ENCODE assay signal across 8 mouse cellular contexts in genomic region chr3:37418961-37419457, GRCm38 (mm10). TPM values are rescaled to one million over a fixed set of nuclear protein-coding genes. Genes with fewer than 3 reads are reported as not detected.
DNase-seq lines count a peak whose midpoint lies in the region; ATAC-seq lines count a peak whose summit lies in the region.

No protein-coding gene starts in this region.

- ATAC-seq in CD4-positive, CD25-positive, alpha-beta regulatory T cell, adult 4 months = peak; percentile 56
- no peak for ATAC-seq in hindbrain, embryonic 11.5 days (ENCODE audit: low FRiP score)
- no peak; the same call in 1 of the 2 replicates for ATAC-seq in limb, embryonic 13.5 days (ENCODE audit: low FRiP score, low read depth)
- no peak; the same call in 1 of the 2 replicates for ATAC-seq in midbrain, embryonic 16.5 days

- no peaks in the 10 kb centered on the region for H3K36me3 ChIP-seq in heart, embryonic 10.5 days
- no peaks in the 10 kb centered on the region for H3K36me3 ChIP-seq in hindbrain, embryonic 11.5 days (ENCODE audit: control insufficient read depth, insufficient read depth, low read length)
- no peaks in the 10 kb centered on the region for H3K36me3 ChIP-seq in limb, embryonic 13.5 days
- no peaks in the 10 kb centered on the region for H3K36me3 ChIP-seq in midbrain, embryonic 16.5 days (ENCODE audit: control insufficient read depth, insufficient read depth, low read length)

- peaks cover 16% of the 10 kb centered on the region for H3K4me1 ChIP-seq in heart, embryonic 10.5 days
- peaks cover 2% of the 10 kb centered on the region; the same call in 1 of the 2 replicates for H3K4me1 ChIP-seq in brown adipose tissue, adult 24 weeks (ENCODE audit: control insufficient read depth, insufficient read depth, insufficient read length, low read length)
- H3K4me1 ChIP-seq in hindbrain, embryonic 11.5 days (replicated peaks; ENCODE audit: control insufficient read depth, insufficient read depth, low read length) = 0 out of 2 replicates have a peak, but pooled peaks cover 4% of the 10 kb centered on the region
- peaks cover 17% of the 10 kb centered on the region for H3K4me1 ChIP-seq in limb, embryonic 13.5 days
- peaks cover 24% of the 10 kb centered on the region for H3K4me1 ChIP-seq in midbrain, embryonic 16.5 days (ENCODE audit: control insufficient read depth, insufficient read depth, low read length)

- H3K9ac ChIP-seq in hindbrain, embryonic 11.5 days (ENCODE audit: low read depth, low read length) = peak overlapping the region; percentile 77
- H3K9ac ChIP-seq in limb, embryonic 13.5 days = peak overlapping the region; percentile 85
- peak overlapping the region; percentile 82 for H3K9ac ChIP-seq in midbrain, embryonic 16.5 days (ENCODE audit: low read depth, low read length)

- H3K27me3 ChIP-seq in heart, embryonic 10.5 days (ENCODE audit: insufficient read depth, poor library complexity, severe bottlenecking) = no peaks in the 10 kb centered on the region
- H3K27me3 ChIP-seq in hindbrain, embryonic 11.5 days (ENCODE audit: control insufficient read depth, insufficient read depth, low read length) = no peaks in the 10 kb centered on the region
- H3K27me3 ChIP-seq in limb, embryonic 13.5 days = no peaks in the 10 kb centered on the region
- H3K27me3 ChIP-seq in midbrain, embryonic 16.5 days (ENCODE audit: control insufficient read depth, insufficient read depth, low read depth, low read length) = no peaks in the 10 kb centered on the region

- DNase-seq in heart, embryonic 10.5 days (ENCODE audit: low spot score) = no peak
- no peak for DNase-seq in heart, postnatal 10 days
- DNase-seq in hindbrain, embryonic 11.5 days (ENCODE audit: low spot score) = no peak
- no peak for DNase-seq in cerebellum, adult 9-10 months

- intact Hi-C loops in heart, postnatal 10 days (cut with DNase I) = no loop called here

- peak overlapping the region; percentile 81 for H3K4me2 ChIP-seq in hindbrain, embryonic 11.5 days (replicated peaks; ENCODE audit: low read depth, low read length)
- H3K4me2 ChIP-seq in limb, embryonic 13.5 days (replicated peaks) = peak overlapping the region; percentile 82
- H3K4me2 ChIP-seq in midbrain, embryonic 16.5 days (ENCODE audit: low read length) = peak overlapping the region; percentile 84

- H3K9me3 ChIP-seq in heart, embryonic 10.5 days = no peaks in the 10 kb centered on the region
- no peaks in the 10 kb centered on the region for H3K9me3 ChIP-seq in hindbrain, embryonic 11.5 days (ENCODE audit: control insufficient read depth, low read length)
- no peaks in the 10 kb centered on the region for H3K9me3 ChIP-seq in limb, embryonic 13.5 days
- H3K9me3 ChIP-seq in midbrain, embryonic 16.5 days (replicated peaks; ENCODE audit: control insufficient read depth, low read length, poor library complexity, severe bottlenecking) = no peaks in the 10 kb centered on the region

- H3K4me3 ChIP-seq in heart, embryonic 10.5 days = peak overlapping the region; percentile 90
- peak overlapping the region; percentile 74 for H3K4me3 ChIP-seq in brown adipose tissue, adult 24 weeks (ENCODE audit: insufficient read depth, low read depth, low read length)
- H3K4me3 ChIP-seq in hindbrain, embryonic 11.5 days (ENCODE audit: low read depth, low read length) = peak overlapping the region; percentile 74
- peak overlapping the region; percentile 77 for H3K4me3 ChIP-seq in limb, embryonic 13.5 days
- peak overlapping the region; percentile 95 for H3K4me3 ChIP-seq in midbrain, embryonic 16.5 days (ENCODE audit: low read depth, low read length)

- peak overlapping the region; percentile 92 for H3K27ac ChIP-seq in heart, embryonic 10.5 days
- H3K27ac ChIP-seq in brown adipose tissue, adult 24 weeks (replicated peaks; ENCODE audit: low read depth, low read length) = peak overlapping the region; percentile 77
- H3K27ac ChIP-seq in hindbrain, embryonic 11.5 days (ENCODE audit: low read depth, low read length) = peak overlapping the region; percentile 70
- H3K27ac ChIP-seq in limb, embryonic 13.5 days = peak overlapping the region; percentile 85
- peak overlapping the region; percentile 93 for H3K27ac ChIP-seq in midbrain, embryonic 16.5 days (ENCODE audit: low read length)

- under 1% methylated on average over 30 of the region's 30 CpGs for WGBS in heart, embryonic 10.5 days
- under 1% methylated on average over 30 of the region's 30 CpGs for WGBS in hindbrain, embryonic 11.5 days
- WGBS in limb, embryonic 13.5 days = under 1% methylated on average over 30 of the region's 30 CpGs
- under 1% methylated on average over 30 of the region's 30 CpGs for WGBS in midbrain, embryonic 16.5 days

RNA-seq across cellular contexts. Expression of gene Spata5, which starts 0.7 kb away (rescaled TPM):
- polyA plus RNA-seq in heart, embryonic 10.5 days (2016; fragmentation: Nextera tagmentation; extraction: Ambion mirVana) = 35.2 and 36.2 TPM in 2 replicates
- 10 to 100 TPM; 21.1 to 23.3 TPM for total RNA-seq in heart, postnatal 10 days (2021)
- polyA plus RNA-seq in CD4-positive, CD25-positive, alpha-beta regulatory T cell, adult 4 months (2017; shearing (Covaris generic)) = 10 to 100 TPM; 21.9 to 41.4 TPM
- 6.0 and 6.9 TPM in 2 replicates for polyA plus RNA-seq in brown adipose tissue, adult 24 weeks (2012; ENCODE audit: insufficient read depth, insufficient read length, missing spikeins)
- polyA plus RNA-seq in hindbrain, embryonic 11.5 days (2014; fragmentation: Nextera tagmentation; extraction: Ambion mirVana) = 41.9 and 44.1 TPM in 2 replicates
- polyA plus RNA-seq in limb, embryonic 13.5 days (2015; fragmentation: Nextera tagmentation; extraction: Ambion mirVana) = 40.3 and 44.6 TPM in 2 replicates
- 30.3 and 33.9 TPM in 2 replicates for polyA plus RNA-seq in midbrain, embryonic 16.5 days (2015; fragmentation: Nextera tagmentation; extraction: Ambion mirVana)

RNA-seq across cellular contexts. Expression of gene Nudt6, which starts 1.0 kb away (rescaled TPM):
- 7.8 and 10.7 TPM in 2 replicates for polyA plus RNA-seq in heart, embryonic 10.5 days (2016; fragmentation: Nextera tagmentation; extraction: Ambion mirVana)
- total RNA-seq in heart, postnatal 10 days (2021) = 10 to 100 TPM; 18.2 to 24.2 TPM
- polyA plus RNA-seq in CD4-positive, CD25-positive, alpha-beta regulatory T cell, adult 4 months (2017; shearing (Covaris generic)) = 10 to 100 TPM; 11.1 to 13.4 TPM
- polyA plus RNA-seq in brown adipose tissue, adult 24 weeks (2012; ENCODE audit: insufficient read depth, insufficient read length, missing spikeins) = 34.1 and 34.6 TPM in 2 replicates
- 4.1 and 4.8 TPM in 2 replicates for polyA plus RNA-seq in hindbrain, embryonic 11.5 days (2014; fragmentation: Nextera tagmentation; extraction: Ambion mirVana)
- polyA plus RNA-seq in limb, embryonic 13.5 days (2015; fragmentation: Nextera tagmentation; extraction: Ambion mirVana) = 4.5 and 5.2 TPM in 2 replicates
- polyA plus RNA-seq in midbrain, embryonic 16.5 days (2015; fragmentation: Nextera tagmentation; extraction: Ambion mirVana) = 7.5 and 7.9 TPM in 2 replicates
